Mouse (Mus musculus): ENCODE measurements at regions not wholly inside any gene's neighbourhood (a gene's known extent, or its start where the extent isn't known, plus 50 kb on each side); places are given as distances from the start of the nearest gene placed in this dataset.
A peak's percentile ranks its signal among the peaks of the same experiment; 100 is the strongest.

- DNase-seq (ENCODE audit: low spot score): no peak
These were observed 91.6 kb downstream of the Nuf2 start for GRCm38 (mm10) chr1:169439621-169440020.

DNA sequence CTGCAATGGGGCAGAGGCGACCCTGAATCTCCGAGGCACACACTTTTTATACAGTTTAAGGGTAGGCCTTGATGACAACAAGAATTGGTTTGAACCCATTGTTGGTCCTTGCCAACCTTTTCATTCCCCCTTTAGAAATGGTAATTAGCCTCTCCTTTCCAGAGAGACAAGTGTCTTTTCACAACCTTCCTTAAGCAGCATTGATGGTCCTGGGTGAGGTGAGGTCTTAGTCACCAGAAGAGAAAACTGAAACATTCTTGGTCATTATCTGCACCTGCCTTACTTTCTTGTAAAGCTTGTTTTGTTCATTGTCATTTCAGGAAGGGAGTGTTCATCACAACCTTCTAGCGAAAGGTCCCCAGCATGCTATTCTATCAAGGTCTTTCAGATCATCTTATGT lies 93.3 kb downstream of the Nuf2 start:
- no peak for DNase-seq (ENCODE audit: low spot score)

GRCm38 (mm10) chr1:169422408-169422807 lies 108.9 kb downstream of the Nuf2 start:
- DNase-seq (ENCODE audit: low spot score): peak; percentile 76

DNA sequence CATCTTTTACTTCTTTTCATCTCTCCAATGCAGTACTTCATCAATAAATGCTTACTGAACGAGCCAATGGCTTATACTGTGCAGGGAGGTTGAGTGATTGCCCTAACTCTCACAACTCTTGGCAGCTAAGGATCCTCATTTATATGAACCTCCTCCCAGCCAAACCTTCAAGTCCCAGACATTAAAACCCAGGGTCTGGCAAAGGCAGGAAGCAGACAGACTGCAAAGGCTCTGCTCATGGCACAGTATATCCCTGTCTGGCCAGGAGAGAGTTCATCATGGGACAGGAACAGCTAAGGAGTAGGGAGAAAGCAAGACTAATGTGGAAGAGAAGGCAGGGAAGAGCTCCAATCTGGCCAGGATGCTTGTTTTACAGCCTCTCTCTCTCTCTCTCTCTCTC lies 109.6 kb downstream of the Nuf2 start:
- no peak for DNase-seq (ENCODE audit: low spot score)

- DNase-seq (ENCODE audit: low spot score): no peak
These were observed 112.6 kb downstream of the Nuf2 start for GRCm38 (mm10) chr1:169418665-169419045.

- no peak for DNase-seq (ENCODE audit: low spot score)
These were observed 113.1 kb downstream of the Nuf2 start for GRCm38 (mm10) chr1:169417979-169418664.

DNA sequence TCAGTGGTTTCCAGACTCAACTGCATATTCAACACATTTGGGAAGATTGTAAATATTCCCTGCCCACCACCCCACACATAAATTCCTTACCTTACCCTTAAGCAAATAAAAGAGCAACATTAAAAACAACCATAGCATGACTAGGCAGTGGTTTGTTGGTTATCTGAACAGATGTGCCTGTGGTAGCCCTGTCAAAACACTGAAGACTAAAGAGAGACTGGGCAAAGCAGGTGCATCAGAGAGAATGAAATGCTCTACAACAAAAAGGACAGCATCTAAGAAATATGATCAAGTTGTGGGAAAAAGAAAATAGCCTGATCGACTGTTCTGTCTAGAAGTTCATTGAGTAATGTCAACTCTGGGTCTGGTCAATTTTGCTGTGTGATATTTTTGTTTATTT lies 114.6 kb downstream of the Nuf2 start:
- DNase-seq (ENCODE audit: low spot score): no peak

DNA sequence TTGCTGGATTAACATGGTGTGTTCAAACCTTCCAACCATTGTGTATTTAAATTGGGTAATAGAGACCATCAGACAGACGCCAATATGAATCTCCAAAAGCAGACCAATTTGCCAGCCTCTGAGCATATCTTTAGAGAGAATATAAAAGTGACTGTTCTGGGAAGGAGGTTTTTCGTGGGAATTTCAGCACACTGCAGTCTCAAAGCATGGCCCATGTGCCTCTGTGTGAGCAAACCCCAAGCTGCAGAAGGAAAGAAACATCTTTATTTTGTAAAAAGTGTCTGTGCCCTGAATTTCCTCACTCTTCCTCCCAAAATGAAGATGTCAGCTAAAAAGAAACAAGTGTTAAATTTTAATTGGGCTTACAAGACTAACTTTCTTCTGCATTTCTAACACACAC lies 123.1 kb downstream of the Nuf2 start:
- DNase-seq (ENCODE audit: low spot score): no peak

DNA sequence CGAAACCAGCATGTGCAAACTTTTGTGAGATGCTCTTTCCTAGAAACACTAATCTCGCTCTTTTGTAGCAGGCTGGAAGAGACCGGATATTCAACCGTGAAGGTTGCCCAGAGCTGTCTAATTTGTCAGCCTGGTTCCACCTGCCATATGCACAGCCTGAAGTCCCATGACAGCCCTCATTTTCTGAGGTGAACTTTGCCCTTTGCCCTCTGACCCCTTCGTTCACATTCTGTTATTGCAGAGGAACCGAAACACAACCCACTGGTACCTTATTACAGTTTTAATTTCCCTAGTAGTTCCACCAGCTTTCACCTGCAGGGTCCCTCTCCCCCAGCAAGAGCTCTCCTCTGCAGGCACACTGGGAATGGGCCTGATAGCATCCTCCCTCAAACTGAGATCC lies 130.4 kb downstream of the Nuf2 start:
- no peak for DNase-seq (ENCODE audit: low spot score)

DNA sequence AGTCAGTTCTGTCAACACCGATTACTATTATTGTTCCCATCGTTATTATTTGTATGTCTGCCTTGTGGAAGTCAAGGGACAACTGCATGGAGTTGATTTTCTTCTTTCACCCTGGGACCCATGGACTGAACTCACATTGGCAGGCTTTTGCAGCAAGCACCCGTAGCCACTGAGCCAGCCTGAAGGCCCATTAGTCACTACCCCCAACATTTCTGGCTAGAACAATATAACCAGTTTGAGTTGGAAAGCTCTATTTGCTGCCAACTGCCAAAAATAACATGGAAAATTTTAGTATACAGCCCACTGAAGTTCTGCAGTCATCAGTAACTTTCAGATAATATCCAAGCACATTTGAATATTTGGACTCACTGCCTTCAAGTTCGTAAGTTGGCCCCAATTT lies 133.9 kb downstream of the Nuf2 start:
- DNase-seq (ENCODE audit: low spot score): no peak

DNA sequence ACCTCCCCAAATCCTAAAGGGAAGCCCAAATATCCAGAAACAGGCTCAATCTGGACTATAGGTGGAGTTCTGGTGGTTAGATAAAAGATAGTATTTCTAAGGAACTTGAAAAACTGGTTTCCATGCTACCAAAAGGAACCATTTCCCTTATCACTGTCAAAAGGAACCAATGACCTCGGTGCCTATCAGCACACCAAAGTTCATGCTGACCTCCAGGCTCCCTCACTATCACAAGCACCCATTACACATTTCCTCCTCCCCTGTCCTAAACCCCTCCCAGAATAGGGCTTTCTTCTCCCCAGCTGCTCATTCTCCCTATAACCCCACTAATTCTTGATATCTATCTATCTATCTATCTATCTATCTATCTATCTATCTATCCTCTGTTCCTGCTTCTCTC lies 144.2 kb downstream of the Nuf2 start:
- no peak for DNase-seq (ENCODE audit: low spot score)

DNA sequence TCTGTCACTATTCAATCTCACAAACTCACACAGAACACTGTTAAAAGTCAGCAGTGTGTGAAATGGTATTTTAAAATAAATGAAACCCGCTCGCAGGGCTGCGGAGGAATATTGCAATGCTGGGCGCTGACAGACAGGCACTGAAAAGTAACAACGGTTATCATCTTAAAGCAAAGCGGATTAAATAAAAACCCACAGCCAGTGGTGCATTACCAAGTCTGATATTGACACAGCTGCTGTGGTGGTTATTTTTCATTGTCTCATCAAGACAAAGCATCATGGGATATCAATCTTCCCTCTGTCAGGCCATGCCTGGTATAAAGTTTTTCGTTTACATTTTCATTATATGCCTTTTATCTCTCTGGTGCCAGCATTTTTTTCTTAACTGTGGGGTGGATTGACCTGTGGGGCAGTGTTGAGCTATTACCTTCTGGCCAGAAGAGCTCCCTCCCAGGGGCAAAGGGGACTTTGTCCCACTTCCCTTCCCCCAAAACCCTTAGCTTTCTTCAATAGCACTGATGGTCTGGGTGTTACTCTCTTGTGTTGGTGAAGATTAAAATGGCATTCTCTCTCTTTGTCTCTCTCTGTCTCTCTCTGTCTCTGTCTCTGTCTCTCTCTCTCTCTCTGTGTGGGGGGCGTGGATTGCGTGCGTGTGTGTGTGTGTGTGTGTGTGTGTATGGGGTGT lies 145.4 kb downstream of the Nuf2 start:
- no peak for DNase-seq (ENCODE audit: low spot score)

GRCm38 (mm10) chr1:169374686-169375085 lies 156.6 kb downstream of the Nuf2 start:
- no peak for DNase-seq (ENCODE audit: low spot score)

GRCm38 (mm10) chr1:169368758-169369157 lies 162.5 kb downstream of the Nuf2 start:
- DNase-seq (ENCODE audit: low spot score): no peak

- no peak for DNase-seq (ENCODE audit: low spot score)
These were observed 163.3 kb downstream of the Nuf2 start for GRCm38 (mm10) chr1:169367772-169368501.

- no peak for DNase-seq (ENCODE audit: low spot score)
These were observed 163.9 kb downstream of the Nuf2 start for GRCm38 (mm10) chr1:169367316-169367715.

- DNase-seq (ENCODE audit: low spot score): no peak
These were observed 168.7 kb downstream of the Nuf2 start for GRCm38 (mm10) chr1:169362564-169362963.

- no peak for DNase-seq (ENCODE audit: low spot score)
These were observed 173.5 kb downstream of the Nuf2 start for GRCm38 (mm10) chr1:169357652-169358241.

DNA sequence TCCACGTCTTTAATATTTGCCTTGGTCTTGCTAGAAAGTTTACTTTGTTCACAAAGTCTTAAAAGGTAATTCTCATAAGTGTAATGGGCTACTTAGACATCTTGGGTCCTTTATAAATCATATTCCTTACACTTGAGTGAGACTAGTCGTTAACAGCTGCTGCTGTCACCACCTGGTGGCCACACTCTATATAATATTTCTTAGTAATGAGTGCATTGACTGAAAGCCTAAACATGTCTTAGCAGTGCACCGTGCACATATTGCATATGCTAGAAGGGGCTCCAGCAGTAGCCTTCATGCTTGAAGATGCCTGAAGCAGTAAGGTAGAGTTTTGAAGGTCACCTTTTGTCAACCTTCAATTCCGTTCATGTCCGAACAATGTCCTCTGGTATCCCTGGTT lies 177.2 kb downstream of the Nuf2 start:
- no peak for DNase-seq (ENCODE audit: low spot score)

GRCm38 (mm10) chr1:169347692-169348091 lies 183.6 kb downstream of the Nuf2 start:
- no peak for DNase-seq (ENCODE audit: low spot score)

- DNase-seq (ENCODE audit: low spot score): no peak
These were observed 184.4 kb downstream of the Nuf2 start for GRCm38 (mm10) chr1:169346876-169347275.

- DNase-seq (ENCODE audit: low spot score): no peak
These were observed 190.1 kb downstream of the Nuf2 start for GRCm38 (mm10) chr1:169341131-169341530.

GRCm38 (mm10) chr1:169338461-169338860 lies 192.8 kb downstream of the Nuf2 start:
- no peak for DNase-seq (ENCODE audit: low spot score)
